ENCODE assay signal across 9 mouse cellular contexts in the genomic region with DNA sequence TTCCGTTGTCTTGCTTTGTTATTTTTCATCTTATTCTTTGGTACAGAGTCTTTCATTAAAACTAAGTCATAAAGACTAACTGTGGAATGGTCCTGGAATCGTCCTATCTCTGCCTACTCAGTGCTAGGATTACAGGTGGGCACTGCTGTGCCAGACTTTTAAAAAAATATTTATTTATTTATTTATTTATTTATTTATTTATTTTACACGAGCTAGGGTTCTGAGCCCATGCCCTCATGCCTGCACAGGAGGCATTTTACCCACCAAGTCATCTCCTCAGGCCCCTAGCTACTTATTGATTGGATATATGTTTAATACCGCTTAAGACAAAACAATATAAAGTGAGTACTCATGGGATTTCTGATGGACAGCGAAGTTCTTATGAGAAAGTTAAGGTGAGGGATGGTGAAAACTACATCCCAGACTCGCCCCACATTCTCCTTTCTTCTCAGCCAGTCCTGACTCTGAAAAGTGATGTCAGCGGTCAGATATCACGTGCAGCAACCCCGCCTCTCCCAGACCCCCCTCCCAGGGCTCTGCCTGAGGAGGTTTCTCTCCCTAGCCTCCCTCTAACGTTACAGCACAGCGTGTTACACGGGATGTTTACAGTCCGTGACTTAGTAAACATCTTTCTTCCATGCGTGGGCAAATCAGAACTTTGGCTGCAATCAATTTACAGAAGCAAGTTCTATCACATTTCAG.
DNase-seq lines count a peak whose midpoint lies in the region; ATAC-seq lines count a peak whose summit lies in the region.
"Had no signal": no experiment of that assay in that cellular context is flagged by ENCODE, and none has a peak within 500 bp of the region (broad histone marks: within the 10 kb centered on the region; RNA-seq: fewer than 3 reads in every experiment).

No protein-coding gene starts in this region.

- no peaks in the 10 kb centered on the region for H3K4me1 ChIP-seq in heart, embryonic 10.5 days
- peaks cover 11% of the 10 kb centered on the region for H3K4me1 ChIP-seq in hindbrain, embryonic 10.5 days (replicated peaks)
- no peaks in the 10 kb centered on the region for H3K4me1 ChIP-seq in midbrain, embryonic 14.5 days (ENCODE audit: control insufficient read depth, insufficient read depth, low read length)
- H3K4me1 ChIP-seq: liver, embryonic 15.5 days had no signal

- peak; percentile 74; the same call in 1 of the 2 replicates for ATAC-seq in midbrain, embryonic 14.5 days (ENCODE audit: low FRiP score, low TSS enrichment)

- H3K9ac ChIP-seq in midbrain, embryonic 14.5 days (replicated peaks; ENCODE audit: low read length), result no peak overlapping the region; the same call in 1 of the 2 replicates
- H3K9ac ChIP-seq: liver, embryonic 15.5 days had no signal

- H3K27ac ChIP-seq in heart, embryonic 10.5 days, result no peak overlapping the region
- no peak overlapping the region for H3K27ac ChIP-seq in hindbrain, embryonic 10.5 days
- no peak overlapping the region for H3K27ac ChIP-seq in midbrain, embryonic 14.5 days (replicated peaks; ENCODE audit: low read depth, low read length)
- H3K27ac ChIP-seq: liver, embryonic 15.5 days had no signal

- H3K27me3 ChIP-seq in heart, embryonic 10.5 days (ENCODE audit: insufficient read depth, poor library complexity, severe bottlenecking), result peaks cover 18% of the 10 kb centered on the region
- H3K27me3 ChIP-seq in hindbrain, embryonic 10.5 days (ENCODE audit: insufficient read depth, poor library complexity, severe bottlenecking), result peaks cover 31% of the 10 kb centered on the region
- no peaks in the 10 kb centered on the region for H3K27me3 ChIP-seq in midbrain, embryonic 14.5 days (ENCODE audit: control insufficient read depth, insufficient read depth, low read length)
- H3K27me3 ChIP-seq: liver, embryonic 15.5 days had no signal

- no peak for DNase-seq in heart, embryonic 10.5 days (ENCODE audit: low spot score)
- no peak for DNase-seq in heart, adult 8-10 months (ENCODE audit: low spot score)
- peak; percentile 47 for DNase-seq in embryo, embryonic 10 days (ENCODE audit: low spot score)
- peak; percentile 46 for DNase-seq in hindbrain, embryonic 10.5 days (ENCODE audit: low spot score)
- peak; percentile 55 for DNase-seq in midbrain, embryonic 14.5 days
- DNase-seq in MN1 (ENCODE audit: low spot score), result no peak
- no peak for DNase-seq in adrenal gland, postnatal 10 days
- DNase-seq in frontal cortex, postnatal 14 days (ENCODE audit: low spot score in 2 of 2), result no peak

- H3K4me3 ChIP-seq in heart, embryonic 10.5 days, result peak overlapping the region; percentile 47
- peak overlapping the region; percentile 40 for H3K4me3 ChIP-seq in hindbrain, embryonic 10.5 days
- peak overlapping the region; percentile 13; the same call in 1 of the 2 replicates for H3K4me3 ChIP-seq in midbrain, embryonic 14.5 days (replicated peaks; ENCODE audit: low read depth, low read length)
- H3K4me3 ChIP-seq: liver, embryonic 15.5 days had no signal

- no peaks in the 10 kb centered on the region for H3K36me3 ChIP-seq in heart, embryonic 10.5 days
- no peaks in the 10 kb centered on the region for H3K36me3 ChIP-seq in hindbrain, embryonic 10.5 days
- no peaks in the 10 kb centered on the region for H3K36me3 ChIP-seq in midbrain, embryonic 14.5 days (ENCODE audit: control insufficient read depth, insufficient read depth, low read length)
- H3K36me3 ChIP-seq: liver, embryonic 15.5 days had no signal

- no peaks in the 10 kb centered on the region for H3K9me3 ChIP-seq in heart, embryonic 10.5 days
- no peaks in the 10 kb centered on the region for H3K9me3 ChIP-seq in hindbrain, embryonic 10.5 days
- H3K9me3 ChIP-seq in midbrain, embryonic 14.5 days (ENCODE audit: control insufficient read depth, low read length), result no peaks in the 10 kb centered on the region
- H3K9me3 ChIP-seq: liver, embryonic 15.5 days had no signal

- H3K4me2 ChIP-seq in midbrain, embryonic 14.5 days (ENCODE audit: low read length), result peak overlapping the region; percentile 50
- H3K4me2 ChIP-seq: liver, embryonic 15.5 days had no signal

- WGBS in heart, embryonic 10.5 days, result 28% methylated on average over 14 of the region's 14 CpGs
- WGBS in hindbrain, embryonic 10.5 days, result 34% methylated on average over 14 of the region's 14 CpGs
- WGBS in midbrain, embryonic 14.5 days, result 24% methylated on average over 14 of the region's 14 CpGs

Comparison
In these comparisons a context has a peak if more than half of its experiments do, and no peak if none do; other contexts are left out.
1. DNase-seq: peak in embryo, embryonic 10 days (single experiment), hindbrain, embryonic 10.5 days (single experiment) and midbrain, embryonic 14.5 days (single experiment); none in heart, embryonic 10.5 days (single experiment), heart, adult 8-10 months (single experiment), MN1 (single experiment), adrenal gland, postnatal 10 days (single experiment) and frontal cortex, postnatal 14 days (0 of 2).
2. Peak in every context shown above with its lines, with median percentiles within 50 percentile points of each other: H3K4me3 ChIP-seq.